Mouse (Mus musculus) lung, postnatal 36 days (tissue): ENCODE data around the gene Tm7sf2.

Source experiments
- DNase-seq: peaks from one replicate; pipeline ENCODE4 v3.0.0; 2022; ENCODE audit warnings: mixed read lengths

The Tm7sf2 gene

GRCm38 (mm10) chr19:6067724-6068415, at the start of gene Tm7sf2:
Tm7sf2 (minus strand) TSS chr19:6068373.
- peak; percentile 95 for DNase-seq

GRCm38 (mm10) chr19:6117346-6117985, 49.3 kb upstream of the Tm7sf2 start:
- DNase-seq: no peak

- DNase-seq: no peak
Measured at GRCm38 (mm10) chr19:6116113-6116850, 48.1 kb upstream of the Tm7sf2 start.

- DNase-seq: no peak
Measured at GRCm38 (mm10) chr19:6113116-6113515, 44.9 kb upstream of the Tm7sf2 start.

GRCm38 (mm10) chr19:6105586-6105985, 37.4 kb upstream of the Tm7sf2 start, which contains the start of gene Naaladl1:
Naaladl1 (plus strand) TSS chr19:6105782.
- no peak for DNase-seq

GRCm38 (mm10) chr19:6104476-6104875, 36.3 kb upstream of the Tm7sf2 start:
- no peak for DNase-seq

- no peak for DNase-seq
Measured at GRCm38 (mm10) chr19:6102169-6102853, 34.1 kb upstream of the Tm7sf2 start.

- DNase-seq: no peak
Measured at GRCm38 (mm10) chr19:6101186-6101585, 33.0 kb upstream of the Tm7sf2 start.

- no peak for DNase-seq
Measured at GRCm38 (mm10) chr19:6097847-6098246, 29.7 kb upstream of the Tm7sf2 start.

- DNase-seq: no peak
Measured at GRCm38 (mm10) chr19:6094119-6094518, 25.9 kb upstream of the Tm7sf2 start, which contains the start of gene AC131692.1. AC131692.1 (plus strand) TSS chr19:6094419.

GRCm38 (mm10) chr19:6088841-6089240, 20.7 kb upstream of the Tm7sf2 start:
- DNase-seq: no peak

- peak; percentile 72 for DNase-seq
Measured at GRCm38 (mm10) chr19:6085417-6085879, 17.3 kb upstream of the Tm7sf2 start.

- peak; percentile 98 for DNase-seq
Measured at GRCm38 (mm10) chr19:6084478-6085248, 16.5 kb upstream of the Tm7sf2 start, which contains the start of the genes Zfpl1 and Cdca5. Zfpl1 (minus strand) TSS chr19:6084956. Cdca5 (plus strand) TSS chr19:6084983.

- no peak for DNase-seq
Measured at GRCm38 (mm10) chr19:6082156-6082555, 14.0 kb upstream of the Tm7sf2 start, which contains the start of gene Gm28374. Gm28374 (minus strand) TSS chr19:6082256.

- DNase-seq: no peak
Measured at GRCm38 (mm10) chr19:6079983-6080480, 11.9 kb upstream of the Tm7sf2 start, which contains the start of gene Tmem262. Tmem262 (plus strand) TSS chr19:6080033.

GRCm38 (mm10) chr19:6076564-6077393, 8.6 kb upstream of the Tm7sf2 start, which contains the start of gene Vps51:
Vps51 (minus strand) TSS chr19:6077231.
- peak; percentile 94 for DNase-seq

- DNase-seq: no peak
Measured at GRCm38 (mm10) chr19:6073889-6074288, 5.7 kb upstream of the Tm7sf2 start.

- no peak for DNase-seq
Measured at GRCm38 (mm10) chr19:6071261-6071660, 3.1 kb upstream of the Tm7sf2 start.

GRCm38 (mm10) chr19:6070571-6071250, 2.5 kb upstream of the Tm7sf2 start:
- no peak for DNase-seq

- DNase-seq: no peak
Measured at GRCm38 (mm10) chr19:6069851-6070250, 1.7 kb upstream of the Tm7sf2 start.
